Mouse (Mus musculus) retina, embryonic 14.5 days (tissue): ENCODE measurements at regions not wholly inside any gene's neighbourhood (a gene's known extent, or its start where the extent isn't known, plus 50 kb on each side); places are given as distances from the start of the nearest gene placed in this dataset.
A peak's percentile ranks its signal among the peaks of the same experiment; 100 is the strongest.

ENCODE experiments used
- DNase-seq: peaks from one replicate; pipeline ENCODE4 v3.0.0-alpha.2; 2015; ENCODE audit warnings: low spot score

DNA sequence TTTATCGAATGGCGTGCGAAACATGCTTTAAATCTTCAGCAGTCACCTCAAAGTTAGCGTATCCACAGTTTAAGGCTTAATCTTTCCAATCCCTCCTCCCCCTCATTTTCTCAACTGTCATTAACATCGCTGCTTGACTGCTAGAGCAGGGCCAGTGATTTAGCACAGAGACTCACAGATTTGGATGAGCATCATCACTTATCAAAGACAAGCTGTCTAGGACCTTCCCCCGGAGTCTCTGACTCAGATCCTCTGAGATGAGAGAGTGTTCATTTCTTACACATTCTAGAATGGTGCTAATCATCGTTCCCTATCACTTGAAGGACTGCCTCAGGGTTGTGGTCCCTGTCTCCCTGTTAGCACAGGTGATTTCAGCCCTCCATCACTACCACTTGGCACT lies 112.1 kb upstream of the Tmem132c start:
- DNase-seq: no peak

DNA sequence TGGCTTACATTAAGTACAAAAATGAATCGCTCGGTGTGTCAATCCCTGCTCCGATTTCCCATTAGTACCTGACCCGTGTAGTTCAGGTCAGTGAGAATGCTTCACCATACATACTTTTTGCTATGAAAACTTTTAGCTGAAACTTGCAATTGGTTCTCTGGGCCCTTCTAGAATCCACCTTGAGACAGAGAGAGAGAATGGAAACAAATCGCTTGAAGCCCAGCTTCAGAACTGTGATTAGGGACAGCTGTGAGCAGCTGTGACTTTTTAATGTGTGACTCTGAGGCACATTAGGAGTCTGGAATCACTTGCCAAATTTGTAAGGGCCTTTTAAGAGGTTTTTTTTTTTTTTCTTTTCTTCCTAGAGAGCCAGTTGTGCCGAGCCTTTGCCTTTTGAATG lies 107.2 kb upstream of the Tmem132c start:
- no peak for DNase-seq

DNA sequence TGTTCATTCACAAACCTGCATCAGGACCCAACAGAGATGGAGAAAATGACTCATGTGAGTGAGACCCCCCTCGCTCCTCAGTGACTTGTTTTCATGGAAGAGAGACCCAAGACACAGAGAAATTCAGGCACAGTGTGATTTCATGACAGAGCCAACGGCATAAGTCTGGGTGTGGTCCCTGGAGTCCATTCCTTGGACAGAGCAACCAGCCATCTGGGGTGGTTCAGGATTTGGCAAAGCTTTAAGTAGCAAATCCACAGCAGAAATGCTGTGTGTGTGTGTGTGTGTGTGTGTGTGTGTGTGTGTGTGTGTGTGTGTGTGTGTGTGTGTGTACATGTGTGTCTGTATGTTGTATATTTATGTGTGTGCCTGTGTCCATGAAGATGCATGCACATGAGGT lies 101.0 kb upstream of the Tmem132c start:
- DNase-seq: no peak

DNA sequence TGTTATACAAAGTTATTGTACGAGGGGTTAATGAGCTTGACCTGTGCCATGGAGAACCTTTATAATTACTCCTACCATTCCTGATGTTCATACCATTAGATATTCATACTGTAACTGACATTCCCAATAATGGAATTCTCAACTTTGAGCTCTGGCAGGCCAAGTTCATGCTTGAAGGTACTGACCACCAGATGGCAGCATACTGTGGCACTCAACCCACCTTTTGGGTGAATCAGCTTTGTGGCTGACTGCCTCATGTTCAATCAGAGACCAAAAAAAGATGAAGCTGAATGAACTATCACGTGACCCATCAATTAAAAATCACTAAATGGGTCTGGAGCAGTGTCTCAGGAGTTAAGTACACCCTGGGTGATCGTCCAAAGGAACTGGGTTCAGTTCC lies 81.3 kb upstream of the Tmem132c start:
- peak; percentile 71 for DNase-seq

DNA sequence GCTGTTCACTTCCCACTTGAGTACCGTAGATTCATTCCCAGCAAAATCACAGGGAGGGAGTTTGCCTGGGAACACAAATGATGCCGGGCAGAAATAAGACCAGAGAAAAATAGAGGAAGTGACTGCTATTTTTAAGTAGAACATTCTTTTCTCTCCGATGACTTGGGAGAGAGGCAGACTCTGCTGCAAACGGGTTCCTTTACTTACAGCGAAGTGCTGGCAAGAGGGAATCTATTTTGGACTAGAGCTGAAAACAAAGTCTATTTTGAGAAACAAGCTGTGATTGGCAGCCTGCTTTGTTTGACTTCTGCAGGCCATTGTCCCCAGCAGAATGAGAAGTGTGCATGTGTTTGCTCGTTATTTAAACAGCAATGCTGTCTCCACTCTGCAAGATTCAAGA lies 78.2 kb upstream of the Tmem132c start:
- no peak for DNase-seq

DNA sequence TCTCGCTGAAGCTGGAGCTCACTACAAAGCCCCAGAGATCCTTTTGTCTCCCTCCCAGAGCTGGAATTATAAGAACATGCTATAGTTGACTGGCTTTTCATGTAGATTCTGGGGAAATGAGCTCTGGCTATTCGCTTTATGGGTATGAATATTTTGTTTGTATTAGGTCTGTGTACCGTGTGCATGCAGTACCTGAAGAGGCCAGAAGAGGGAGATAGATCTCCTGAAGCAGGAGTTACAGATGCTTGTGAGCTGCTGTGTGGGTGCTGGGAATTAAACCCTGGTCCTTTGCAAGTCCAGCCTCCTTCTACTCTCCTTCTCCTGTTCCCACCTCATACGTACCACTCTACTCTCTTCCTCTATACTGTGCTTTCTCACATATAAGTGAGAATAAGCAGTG lies 52.6 kb upstream of the Tmem132c start:
- no peak for DNase-seq
